Mouse (Mus musculus): ENCODE data around the gene Kank4.

Gene Kank4

GRCm38 (mm10) chr4:98717735-98718546 lies 99.4 kb downstream of the Kank4 start:
- no peak for DNase-seq (ENCODE audit: low spot score)

GRCm38 (mm10) chr4:98710891-98711290 lies 106.4 kb downstream of the Kank4 start:
- no peak for DNase-seq (ENCODE audit: low spot score)
